Mouse (Mus musculus): Measurements from ENCODE around the gene D17H6S53E. TPM values are rescaled to one million over a fixed set of nuclear protein-coding genes. Genes with fewer than 3 reads are reported as not detected.

The D17H6S53E gene
- polyA plus RNA-seq, 1 experiment from 2014 or later, result 2.7 TPM

GRCm38 (mm10) chr17:35083929-35084497 is 42.2 kb upstream of the D17H6S53E start:
- ATAC-seq (ENCODE audit: low read depth), result no peak
- peaks cover 19% of the 10 kb centered on the region for H3K4me1 ChIP-seq (ENCODE audit: control insufficient read depth, low read depth, low read length)
- H3K36me3 ChIP-seq (ENCODE audit: control insufficient read depth, insufficient read depth), result no peaks in the 10 kb centered on the region
- no peaks in the 10 kb centered on the region for H3K27me3 ChIP-seq (ENCODE audit: control insufficient read depth, insufficient read depth, low read depth, low read length)
- WGBS (ENCODE audit: insufficient replicate concordance), result 41% methylated on average over 3 of the region's 3 CpGs
- H3K27ac ChIP-seq (ENCODE audit: low read length), result no peak overlapping the region
- no peak overlapping the region for H3K4me3 ChIP-seq (ENCODE audit: low read depth, low read length)
- no peak overlapping the region for H3K9ac ChIP-seq (ENCODE audit: low read depth, low read length)
- H3K4me2 ChIP-seq (ENCODE audit: low read depth, low read length), result no peak overlapping the region
- no peaks in the 10 kb centered on the region for H3K9me3 ChIP-seq (replicated peaks; ENCODE audit: control insufficient read depth, low read length)

GRCm38 (mm10) chr17:35085208-35085865 is 40.8 kb upstream of the D17H6S53E start, which contains the start of gene Ly6g6f:
Gene Ly6g6f, minus strand, starts transcription at chr17:35085610.
- Histone ChIP-seq H3K9me3 (replicated peaks; ENCODE audit: control insufficient read depth, low read length) (no peaks in the 10 kb centered on the region), H3K27ac (ENCODE audit: low read length) (no peak within 1 kb of the TSS), H3K4me1 (ENCODE audit: control insufficient read depth, low read depth, low read length) (peaks cover 12% of the 10 kb centered on the region), H3K4me2 (ENCODE audit: low read depth, low read length) (no peak within 1 kb of the TSS), H3K36me3 (ENCODE audit: control insufficient read depth, insufficient read depth) (no peaks in the 10 kb centered on the region), H3K27me3 (ENCODE audit: control insufficient read depth, insufficient read depth, low read depth, low read length) (no peaks in the 10 kb centered on the region), H3K9ac (ENCODE audit: low read depth, low read length) (no peak within 1 kb of the TSS), H3K4me3 (ENCODE audit: low read depth, low read length) (no peak within 1 kb of the TSS)
- no peak for ATAC-seq (ENCODE audit: low read depth)
- WGBS (ENCODE audit: insufficient replicate concordance), result 35% methylated on average over 7 of the region's 7 CpGs

- peaks cover 14% of the 10 kb centered on the region for H3K4me1 ChIP-seq (ENCODE audit: control insufficient read depth, low read depth, low read length)
- H3K9me3 ChIP-seq (replicated peaks; ENCODE audit: control insufficient read depth, low read length), result no peaks in the 10 kb centered on the region
- WGBS (ENCODE audit: insufficient replicate concordance), result 30% methylated on average over 2 of the region's 2 CpGs
- H3K36me3 ChIP-seq (ENCODE audit: control insufficient read depth, insufficient read depth), result peaks cover 14% of the 10 kb centered on the region
- ATAC-seq (ENCODE audit: low read depth), result no peak
- H3K4me2 ChIP-seq (ENCODE audit: low read depth, low read length), result no peak overlapping the region
- H3K9ac ChIP-seq (ENCODE audit: low read depth, low read length), result no peak overlapping the region
- no peak overlapping the region for H3K4me3 ChIP-seq (ENCODE audit: low read depth, low read length)
- no peak overlapping the region for H3K27ac ChIP-seq (ENCODE audit: low read length)
- H3K27me3 ChIP-seq (ENCODE audit: control insufficient read depth, insufficient read depth, low read depth, low read length), result no peaks in the 10 kb centered on the region
Observed at GRCm38 (mm10) chr17:35088151-35088550, 38.0 kb upstream of the D17H6S53E start.

- H3K4me3 ChIP-seq (ENCODE audit: low read depth, low read length), result peak within 1 kb of the TSS; percentile 78
- peaks cover 14% of the 10 kb centered on the region for H3K36me3 ChIP-seq (ENCODE audit: control insufficient read depth, insufficient read depth)
- WGBS (ENCODE audit: insufficient replicate concordance), result 2% methylated on average over 65 of the region's 67 CpGs
Observed at GRCm38 (mm10) chr17:35088825-35089644, 37.1 kb upstream of the D17H6S53E start, which contains the start of gene Abhd16a. Gene Abhd16a, plus strand, starts transcription at chr17:35089263.

GRCm38 (mm10) chr17:35090166-35090932 is 35.8 kb upstream of the D17H6S53E start:
- ATAC-seq (ENCODE audit: low read depth), result peak; percentile 39
- peak overlapping the region; percentile 78 for H3K4me3 ChIP-seq (ENCODE audit: low read depth, low read length)
- no peaks in the 10 kb centered on the region for H3K27me3 ChIP-seq (ENCODE audit: control insufficient read depth, insufficient read depth, low read depth, low read length)
- H3K4me2 ChIP-seq (ENCODE audit: low read depth, low read length), result peak overlapping the region; percentile 66
- peak overlapping the region; percentile 95 for H3K27ac ChIP-seq (ENCODE audit: low read length)
- peak overlapping the region; percentile 94 for H3K9ac ChIP-seq (ENCODE audit: low read depth, low read length)
- H3K36me3 ChIP-seq (ENCODE audit: control insufficient read depth, insufficient read depth), result peaks cover 25% of the 10 kb centered on the region
- H3K4me1 ChIP-seq (ENCODE audit: control insufficient read depth, low read depth, low read length), result peaks cover 14% of the 10 kb centered on the region
- no peaks in the 10 kb centered on the region for H3K9me3 ChIP-seq (replicated peaks; ENCODE audit: control insufficient read depth, low read length)
- 60% methylated on average over 8 of the region's 8 CpGs for WGBS (ENCODE audit: insufficient replicate concordance)

More at GRCm38 (mm10) chr17:35088825-35089644, 37.1 kb upstream of the D17H6S53E start, which contains the start of gene Abhd16a:
- Histone ChIP-seq H3K27ac (ENCODE audit: low read length) (peak within 1 kb of the TSS; percentile 95), H3K9ac (ENCODE audit: low read depth, low read length) (peak within 1 kb of the TSS; percentile 94), H3K9me3 (replicated peaks; ENCODE audit: control insufficient read depth, low read length) (no peaks in the 10 kb centered on the region), H3K4me1 (ENCODE audit: control insufficient read depth, low read depth, low read length) (peaks cover 14% of the 10 kb centered on the region), H3K27me3 (ENCODE audit: control insufficient read depth, insufficient read depth, low read depth, low read length) (no peaks in the 10 kb centered on the region), H3K4me2 (ENCODE audit: low read depth, low read length) (peak within 1 kb of the TSS; percentile 66)
- peak; percentile 97 for ATAC-seq (ENCODE audit: low read depth)

- Histone ChIP-seq H3K9me3 (replicated peaks; ENCODE audit: control insufficient read depth, low read length) (no peaks in the 10 kb centered on the region), H3K9ac (ENCODE audit: low read depth, low read length) (no peak overlapping the region), H3K4me2 (ENCODE audit: low read depth, low read length) (no peak overlapping the region), H3K36me3 (ENCODE audit: control insufficient read depth, insufficient read depth) (peaks cover 41% of the 10 kb centered on the region), H3K27me3 (ENCODE audit: control insufficient read depth, insufficient read depth, low read depth, low read length) (no peaks in the 10 kb centered on the region), H3K4me3 (ENCODE audit: low read depth, low read length) (no peak overlapping the region), H3K27ac (ENCODE audit: low read length) (no peak overlapping the region), H3K4me1 (ENCODE audit: control insufficient read depth, low read depth, low read length) (peaks cover 11% of the 10 kb centered on the region)
- WGBS (ENCODE audit: insufficient replicate concordance), result 79% methylated on average over 14 of the region's 14 CpGs
- no peak for ATAC-seq (ENCODE audit: low read depth)
Observed at GRCm38 (mm10) chr17:35092403-35093198, 33.6 kb upstream of the D17H6S53E start.

GRCm38 (mm10) chr17:35094475-35095365 is 31.5 kb upstream of the D17H6S53E start:
- no peak overlapping the region for H3K4me3 ChIP-seq (ENCODE audit: low read depth, low read length)
- H3K27me3 ChIP-seq (ENCODE audit: control insufficient read depth, insufficient read depth, low read depth, low read length), result no peaks in the 10 kb centered on the region
- no peaks in the 10 kb centered on the region for H3K9me3 ChIP-seq (replicated peaks; ENCODE audit: control insufficient read depth, low read length)
- peaks cover 53% of the 10 kb centered on the region for H3K36me3 ChIP-seq (ENCODE audit: control insufficient read depth, insufficient read depth)
- 82% methylated on average over 15 of the region's 15 CpGs for WGBS (ENCODE audit: insufficient replicate concordance)
- ATAC-seq (ENCODE audit: low read depth), result no peak
- H3K4me1 ChIP-seq (ENCODE audit: control insufficient read depth, low read depth, low read length), result peaks cover 11% of the 10 kb centered on the region
- H3K27ac ChIP-seq (ENCODE audit: low read length), result no peak overlapping the region
- no peak overlapping the region for H3K4me2 ChIP-seq (ENCODE audit: low read depth, low read length)
- H3K9ac ChIP-seq (ENCODE audit: low read depth, low read length), result no peak overlapping the region

Measured in liver, embryonic 16.5 days (tissue).